Mouse (Mus musculus) hindbrain, embryonic 12.5 days (tissue): Measurements from ENCODE around the gene Gm10778. TPM values are rescaled to one million over a fixed set of nuclear protein-coding genes. Genes with fewer than 3 reads are reported as not detected.
"Not testable (repeated sequence)": the region's sequence is repeated elsewhere in the genome, so short reads cannot be mapped to it uniquely, and the experiment has no call there.

Experiments used
- ATAC-seq: fragments of 200-750 bp; cut with Nextera tagmentation; 2 replicates; pipeline ENCODE4 v1.8.0; 2017; ENCODE audit warnings: moderate TSS enrichment; ENCODE audit not compliant: low FRiP score
- H3K27ac ChIP-seq: fragments of 300-500 bp; sonication (generic); 2 replicates; pipeline ENCODE4 v1.5.1; 2016; ENCODE audit warnings: mild to moderate bottlenecking
- H3K27me3 ChIP-seq: fragments of 300-500 bp; sonication (generic); 2 replicates; pipeline ENCODE4 v1.6.1; 2016; ENCODE audit warnings: mild to moderate bottlenecking
- H3K36me3 ChIP-seq: fragments of 300-500 bp; sonication (generic); 2 replicates; pipeline ENCODE4 v1.6.1; 2016; ENCODE audit warnings: mild to moderate bottlenecking
- H3K4me1 ChIP-seq: fragments of 300-500 bp; sonication (generic); 2 replicates; pipeline ENCODE4 v1.6.1; 2016
- H3K4me2 ChIP-seq: fragments of 300-500 bp; sonication (generic); replicated peaks from 2 replicates; pipeline ENCODE4 v1.6.1; 2016; ENCODE audit warnings: mild to moderate bottlenecking
- H3K4me3 ChIP-seq: fragments of 300-500 bp; sonication (generic); 2 replicates; pipeline ENCODE4 v1.5.1; 2016; ENCODE audit warnings: mild to moderate bottlenecking
- H3K9ac ChIP-seq: fragments of 300-500 bp; sonication (generic); 2 replicates; pipeline ENCODE4 v1.6.1; 2016; ENCODE audit warnings: mild to moderate bottlenecking, moderate library complexity
- H3K9me3 ChIP-seq: fragments of 300-500 bp; sonication (generic); replicated peaks from 2 replicates; pipeline ENCODE4 v1.6.1; 2016; ENCODE audit warnings: mild to moderate bottlenecking
- WGBS: fragments of 180-500 bp; shearing (Covaris S2); methylation state at CpG from one replicate; pipeline ENCODE4 v1.1.7; 2016; 5-methylcytosine and 5-hydroxymethylcytosine counted together
- polyA plus RNA-seq: library from polyadenylated mRNA; unstranded; fragments of >200 nt; fragmentation: Nextera tagmentation; extraction: Ambion mirVana; gene quantifications from 2 replicates; pipeline ENCODE4 v1.2.1, GENCODE M21; 2016

Gm10778 gene
- 5.2 and 5.6 TPM in 2 replicates for polyA plus RNA-seq

- whole genome bisulfite sequencing = 3% methylated on average over 39 of the region's 52 CpGs
- Histone ChIP-seq H3K4me3 (peak within 1 kb of the TSS; percentile 54), H3K9ac (peak within 1 kb of the TSS; percentile 75), H3K36me3 (peaks cover 24% of the 10 kb centered on the region), H3K27ac (peak within 1 kb of the TSS; percentile 84), H3K9me3 (peaks cover 22% of the 10 kb centered on the region), H3K4me2 (peak within 1 kb of the TSS; percentile 65)
- not testable (repeated sequence) for H3K27me3 ChIP-seq, H3K4me1 ChIP-seq
- ATAC-seq = peak; percentile 95
These were observed at the start of gene Gm10778 for GRCm38 (mm10) chr10:81648803-81649775. Gene Gm10778 (plus strand): TSS chr10:81649059.

GRCm38 (mm10) chr10:81599630-81600029 is 49.2 kb upstream of the Gm10778 start:
- Histone ChIP-seq H3K4me2 (no peak overlapping the region), H3K27ac (no peak overlapping the region), H3K9ac (no peak overlapping the region), H3K36me3 (no peaks in the 10 kb centered on the region), H3K4me3 (no peak overlapping the region), H3K27me3 (peaks cover 62% of the 10 kb centered on the region), H3K9me3 (no peaks in the 10 kb centered on the region), H3K4me1 (peaks cover 56% of the 10 kb centered on the region)
- ATAC-seq = no peak
- 71% methylated on average over 5 of the region's 5 CpGs for WGBS

GRCm38 (mm10) chr10:81600096-81600495 is 48.8 kb upstream of the Gm10778 start:
- Histone ChIP-seq H3K4me3 (no peak overlapping the region), H3K4me2 (no peak overlapping the region), H3K36me3 (no peaks in the 10 kb centered on the region), H3K9me3 (no peaks in the 10 kb centered on the region), H3K4me1 (peaks cover 59% of the 10 kb centered on the region), H3K27ac (no peak overlapping the region), H3K27me3 (peaks cover 57% of the 10 kb centered on the region), H3K9ac (no peak overlapping the region)
- ATAC-seq = no peak
- 49% methylated on average over 10 of the region's 10 CpGs for WGBS

GRCm38 (mm10) chr10:81600738-81601203 is 48.1 kb upstream of the Gm10778 start, which contains the start of gene Tle6:
Gene Tle6 (minus strand): TSS chr10:81601073.
- H3K27ac ChIP-seq = 0 out of 2 replicates have a peak within 1 kb of the TSS, but pooled peaks have one; percentile 30
- H3K4me2 ChIP-seq = peak within 1 kb of the TSS; percentile 46
- no peaks in the 10 kb centered on the region for H3K36me3 ChIP-seq
- ATAC-seq = peak; percentile 80
- under 1% methylated on average over 28 of the region's 28 CpGs for WGBS
- H3K4me1 ChIP-seq = peaks cover 57% of the 10 kb centered on the region
- H3K9me3 ChIP-seq = no peaks in the 10 kb centered on the region
- H3K4me3 ChIP-seq = peak within 1 kb of the TSS; percentile 18
- H3K9ac ChIP-seq = peak within 1 kb of the TSS; percentile 43; the same call in 1 of the 2 replicates
- peaks cover 50% of the 10 kb centered on the region for H3K27me3 ChIP-seq

- H3K27me3 ChIP-seq = peaks cover 45% of the 10 kb centered on the region
- peak overlapping the region; percentile 46; the same call in 1 of the 2 replicates for H3K4me2 ChIP-seq
- peaks cover 51% of the 10 kb centered on the region for H3K4me1 ChIP-seq
- no peaks in the 10 kb centered on the region for H3K36me3 ChIP-seq
- no peak overlapping the region for H3K4me3 ChIP-seq
- ATAC-seq = no peak
- WGBS = 23% methylated on average over 7 of the region's 7 CpGs
- no peaks in the 10 kb centered on the region for H3K9me3 ChIP-seq
- H3K9ac ChIP-seq = no peak overlapping the region
- no peak overlapping the region for H3K27ac ChIP-seq
These were observed 47.4 kb upstream of the Gm10778 start for GRCm38 (mm10) chr10:81601396-81601905.

- Histone ChIP-seq H3K9ac (no peak overlapping the region), H3K27ac (no peak overlapping the region), H3K4me1 (peaks cover 45% of the 10 kb centered on the region), H3K36me3 (no peaks in the 10 kb centered on the region), H3K9me3 (no peaks in the 10 kb centered on the region), H3K4me2 (no peak overlapping the region), H3K4me3 (no peak overlapping the region), H3K27me3 (peaks cover 32% of the 10 kb centered on the region)
- WGBS = 12% methylated on average over 4 of the region's 4 CpGs
- no peak for ATAC-seq
These were observed 46.1 kb upstream of the Gm10778 start for GRCm38 (mm10) chr10:81602741-81603151.

GRCm38 (mm10) chr10:81604019-81604967 is 44.6 kb upstream of the Gm10778 start:
- ATAC-seq = no peak
- no peak overlapping the region for H3K4me3 ChIP-seq
- 78% methylated on average over 12 of the region's 12 CpGs for WGBS
- H3K27ac ChIP-seq = no peak overlapping the region
- peaks cover 17% of the 10 kb centered on the region for H3K27me3 ChIP-seq
- no peak overlapping the region for H3K9ac ChIP-seq
- peaks cover 5% of the 10 kb centered on the region; the same call in 1 of the 2 replicates for H3K36me3 ChIP-seq
- H3K4me2 ChIP-seq = peak overlapping the region; percentile 86
- H3K4me1 ChIP-seq = peaks cover 36% of the 10 kb centered on the region
- no peaks in the 10 kb centered on the region for H3K9me3 ChIP-seq

- Histone ChIP-seq H3K9ac (0 out of 2 replicates have a peak overlapping the region, but pooled peaks have one; percentile 37), H3K4me3 (peak overlapping the region; percentile 54)
These were observed 43.7 kb upstream of the Gm10778 start for GRCm38 (mm10) chr10:81604968-81605665.

GRCm38 (mm10) chr10:81605666-81605973 is 43.2 kb upstream of the Gm10778 start:
- ATAC-seq = peak; percentile 20
- WGBS = 3% methylated on average over 14 of the region's 14 CpGs
- Histone ChIP-seq H3K27me3 (peaks cover 7% of the 10 kb centered on the region), H3K27ac (peak overlapping the region; percentile 92), H3K9me3 (no peaks in the 10 kb centered on the region), H3K36me3 (peaks cover 8% of the 10 kb centered on the region; the same call in 1 of the 2 replicates), H3K4me3 (peak overlapping the region; percentile 54), H3K4me2 (peak overlapping the region; percentile 86), H3K9ac (0 out of 2 replicates have a peak overlapping the region, but pooled peaks have one; percentile 37), H3K4me1 (peaks cover 34% of the 10 kb centered on the region)

More at GRCm38 (mm10) chr10:81604968-81605665, 43.7 kb upstream of the Gm10778 start:
- 19% methylated on average over 29 of the region's 29 CpGs for WGBS
- Histone ChIP-seq H3K4me2 (peak overlapping the region; percentile 86), H3K36me3 (peaks cover 8% of the 10 kb centered on the region; the same call in 1 of the 2 replicates), H3K27ac (peak overlapping the region; percentile 92), H3K27me3 (peaks cover 9% of the 10 kb centered on the region), H3K4me1 (peaks cover 36% of the 10 kb centered on the region), H3K9me3 (no peaks in the 10 kb centered on the region)
- ATAC-seq = peak; percentile 23; the same call in 1 of the 2 replicates

GRCm38 (mm10) chr10:81605974-81606751 is 42.7 kb upstream of the Gm10778 start, which contains the start of gene BC025920:
Gene BC025920 (plus strand): TSS chr10:81606270.
- Histone ChIP-seq H3K4me3 (peak within 1 kb of the TSS; percentile 54), H3K4me2 (peak within 1 kb of the TSS; percentile 86), H3K9ac (peak within 1 kb of the TSS; percentile 62), H3K36me3 (peaks cover 8% of the 10 kb centered on the region; the same call in 1 of the 2 replicates), H3K4me1 (peaks cover 31% of the 10 kb centered on the region), H3K9me3 (no peaks in the 10 kb centered on the region), H3K27me3 (peaks cover 7% of the 10 kb centered on the region), H3K27ac (peak within 1 kb of the TSS; percentile 92)
- WGBS = under 1% methylated on average over 39 of the region's 39 CpGs
- ATAC-seq = peak; percentile 86
